Mouse (Mus musculus): ENCODE data around the gene Mcpt1. TPM values are rescaled to one million over a fixed set of nuclear protein-coding genes. Genes with fewer than 3 reads are reported as not detected.
A peak's percentile ranks its signal among the peaks of the same experiment; 100 is the strongest.
"Not testable (repeated sequence)": the region's sequence is repeated elsewhere in the genome, so short reads cannot be mapped to it uniquely, and the experiment has no call there.

Gene Mcpt1
- 0.22 and 0.48 TPM in 2 replicates for polyA plus RNA-seq (2015; fragmentation: Nextera tagmentation; extraction: Ambion mirVana)

GRCm38 (mm10) chr14:56017671-56018070, at the start of gene Mcpt1:
Mcpt1 (plus strand) TSS chr14:56017971.
- WGBS: 74% methylated on average over 3 of the region's 3 CpGs
- not testable (repeated sequence) for H3K4me3 ChIP-seq (replicated peaks; ENCODE audit: low read length); H3K9me3 ChIP-seq (replicated peaks; ENCODE audit: control insufficient read depth, low read length); H3K4me2 ChIP-seq (ENCODE audit: low read depth, low read length); ATAC-seq (ENCODE audit: insufficient read depth, low FRiP score); H3K27me3 ChIP-seq (ENCODE audit: control insufficient read depth, insufficient read depth, low read length); H3K9ac ChIP-seq (ENCODE audit: low read length); H3K4me1 ChIP-seq (ENCODE audit: control insufficient read depth, insufficient read depth, low read length); H3K27ac ChIP-seq (ENCODE audit: low read length); H3K36me3 ChIP-seq (ENCODE audit: control insufficient read depth, insufficient read depth, low read length)

- not testable (repeated sequence) for ATAC-seq (ENCODE audit: insufficient read depth, low FRiP score); H3K9me3 ChIP-seq (replicated peaks; ENCODE audit: control insufficient read depth, low read length); H3K27me3 ChIP-seq (ENCODE audit: control insufficient read depth, insufficient read depth, low read length); H3K36me3 ChIP-seq (ENCODE audit: control insufficient read depth, insufficient read depth, low read length); H3K4me3 ChIP-seq (replicated peaks; ENCODE audit: low read length); H3K4me1 ChIP-seq (ENCODE audit: control insufficient read depth, insufficient read depth, low read length); H3K27ac ChIP-seq (ENCODE audit: low read length); H3K9ac ChIP-seq (ENCODE audit: low read length); H3K4me2 ChIP-seq (ENCODE audit: low read depth, low read length)
- WGBS: 65% methylated on average over 1 of the region's 3 CpGs
Measured at GRCm38 (mm10) chr14:55987464-55987863, 30.3 kb upstream of the Mcpt1 start.

GRCm38 (mm10) chr14:56013147-56013546, 4.6 kb upstream of the Mcpt1 start:
- Histone ChIP-seq H3K27me3 (ENCODE audit: control insufficient read depth, insufficient read depth, low read length) (no peaks in the 10 kb centered on the region), H3K9me3 (replicated peaks; ENCODE audit: control insufficient read depth, low read length) (no peaks in the 10 kb centered on the region), H3K36me3 (ENCODE audit: control insufficient read depth, insufficient read depth, low read length) (no peaks in the 10 kb centered on the region), H3K4me3 (replicated peaks; ENCODE audit: low read length) (no peak overlapping the region), H3K4me1 (ENCODE audit: control insufficient read depth, insufficient read depth, low read length) (no peaks in the 10 kb centered on the region), H3K9ac (ENCODE audit: low read length) (no peak overlapping the region), H3K27ac (ENCODE audit: low read length) (no peak overlapping the region), H3K4me2 (ENCODE audit: low read depth, low read length) (no peak overlapping the region)
- WGBS: 68% methylated on average over 3 of the region's 3 CpGs
- ATAC-seq (ENCODE audit: insufficient read depth, low FRiP score): no peak

GRCm38 (mm10) chr14:56013924-56014323, 3.8 kb upstream of the Mcpt1 start:
- no peak overlapping the region for H3K27ac ChIP-seq (ENCODE audit: low read length)
- no peaks in the 10 kb centered on the region for H3K9me3 ChIP-seq (replicated peaks; ENCODE audit: control insufficient read depth, low read length)
- WGBS: 91% methylated on average over 2 of the region's 2 CpGs
- no peak overlapping the region for H3K4me2 ChIP-seq (ENCODE audit: low read depth, low read length)
- H3K9ac ChIP-seq (ENCODE audit: low read length): no peak overlapping the region
- no peaks in the 10 kb centered on the region for H3K27me3 ChIP-seq (ENCODE audit: control insufficient read depth, insufficient read depth, low read length)
- ATAC-seq (ENCODE audit: insufficient read depth, low FRiP score): no peak
- H3K4me3 ChIP-seq (replicated peaks; ENCODE audit: low read length): no peak overlapping the region
- no peaks in the 10 kb centered on the region for H3K36me3 ChIP-seq (ENCODE audit: control insufficient read depth, insufficient read depth, low read length)
- H3K4me1 ChIP-seq (ENCODE audit: control insufficient read depth, insufficient read depth, low read length): no peaks in the 10 kb centered on the region

GRCm38 (mm10) chr14:56019446-56019845, 1.7 kb downstream of the Mcpt1 start:
- 35% methylated on average over 1 of the region's 1 CpGs for WGBS

GRCm38 (mm10) chr14:56021305-56021704, 3.5 kb downstream of the Mcpt1 start:
- not testable (repeated sequence) for H3K4me1 ChIP-seq (ENCODE audit: control insufficient read depth, insufficient read depth, low read length); H3K9ac ChIP-seq (ENCODE audit: low read length); H3K36me3 ChIP-seq (ENCODE audit: control insufficient read depth, insufficient read depth, low read length); H3K9me3 ChIP-seq (replicated peaks; ENCODE audit: control insufficient read depth, low read length); H3K4me3 ChIP-seq (replicated peaks; ENCODE audit: low read length); H3K4me2 ChIP-seq (ENCODE audit: low read depth, low read length); H3K27me3 ChIP-seq (ENCODE audit: control insufficient read depth, insufficient read depth, low read length); H3K27ac ChIP-seq (ENCODE audit: low read length)
- 49% methylated on average over 3 of the region's 4 CpGs for WGBS
- peak; percentile 40; the same call in 1 of the 2 replicates for ATAC-seq (ENCODE audit: insufficient read depth, low FRiP score)

More at GRCm38 (mm10) chr14:56019446-56019845, 1.7 kb downstream of the Mcpt1 start:
- Histone ChIP-seq H3K4me2 (ENCODE audit: low read depth, low read length) (no peak overlapping the region), H3K9ac (ENCODE audit: low read length) (no peak overlapping the region), H3K4me1 (ENCODE audit: control insufficient read depth, insufficient read depth, low read length) (no peaks in the 10 kb centered on the region), H3K4me3 (replicated peaks; ENCODE audit: low read length) (no peak overlapping the region), H3K36me3 (ENCODE audit: control insufficient read depth, insufficient read depth, low read length) (no peaks in the 10 kb centered on the region), H3K27ac (ENCODE audit: low read length) (no peak overlapping the region), H3K9me3 (replicated peaks; ENCODE audit: control insufficient read depth, low read length) (no peaks in the 10 kb centered on the region), H3K27me3 (ENCODE audit: control insufficient read depth, insufficient read depth, low read length) (no peaks in the 10 kb centered on the region)
- ATAC-seq (ENCODE audit: insufficient read depth, low FRiP score): no peak

- H3K4me3 ChIP-seq (replicated peaks; ENCODE audit: low read length); H3K9me3 ChIP-seq (replicated peaks; ENCODE audit: control insufficient read depth, low read length); H3K4me1 ChIP-seq (ENCODE audit: control insufficient read depth, insufficient read depth, low read length); H3K27ac ChIP-seq (ENCODE audit: low read length); H3K36me3 ChIP-seq (ENCODE audit: control insufficient read depth, insufficient read depth, low read length); ATAC-seq (ENCODE audit: insufficient read depth, low FRiP score); H3K4me2 ChIP-seq (ENCODE audit: low read depth, low read length); H3K9ac ChIP-seq (ENCODE audit: low read length); H3K27me3 ChIP-seq (ENCODE audit: control insufficient read depth, insufficient read depth, low read length): not testable (repeated sequence)
- 61% methylated on average over 3 of the region's 3 CpGs for WGBS
Measured at GRCm38 (mm10) chr14:56030395-56030794, 12.6 kb downstream of the Mcpt1 start, which contains the start of gene Mcpt9. Mcpt9 (minus strand) TSS chr14:56030495.

- Histone ChIP-seq H3K9me3 (replicated peaks; ENCODE audit: control insufficient read depth, low read length) (no peaks in the 10 kb centered on the region), H3K36me3 (ENCODE audit: control insufficient read depth, insufficient read depth, low read length) (no peaks in the 10 kb centered on the region), H3K4me2 (ENCODE audit: low read depth, low read length) (no peak overlapping the region), H3K27me3 (ENCODE audit: control insufficient read depth, insufficient read depth, low read length) (no peaks in the 10 kb centered on the region), H3K4me3 (replicated peaks; ENCODE audit: low read length) (no peak overlapping the region), H3K9ac (ENCODE audit: low read length) (no peak overlapping the region), H3K4me1 (ENCODE audit: control insufficient read depth, insufficient read depth, low read length) (no peaks in the 10 kb centered on the region), H3K27ac (ENCODE audit: low read length) (no peak overlapping the region)
- ATAC-seq (ENCODE audit: insufficient read depth, low FRiP score): peak; percentile 81; the same call in 1 of the 2 replicates
- WGBS: 57% methylated on average over 2 of the region's 2 CpGs
Measured at GRCm38 (mm10) chr14:56034433-56034832, 16.7 kb downstream of the Mcpt1 start.

GRCm38 (mm10) chr14:56041792-56042191, 24.0 kb downstream of the Mcpt1 start, which contains the start of gene Mcpt2:
Mcpt2 (plus strand) TSS chr14:56042041.
- not testable (repeated sequence) for H3K4me3 ChIP-seq (replicated peaks; ENCODE audit: low read length); H3K4me2 ChIP-seq (ENCODE audit: low read depth, low read length); H3K9me3 ChIP-seq (replicated peaks; ENCODE audit: control insufficient read depth, low read length); H3K36me3 ChIP-seq (ENCODE audit: control insufficient read depth, insufficient read depth, low read length); H3K27me3 ChIP-seq (ENCODE audit: control insufficient read depth, insufficient read depth, low read length); H3K27ac ChIP-seq (ENCODE audit: low read length); H3K4me1 ChIP-seq (ENCODE audit: control insufficient read depth, insufficient read depth, low read length); H3K9ac ChIP-seq (ENCODE audit: low read length); ATAC-seq (ENCODE audit: insufficient read depth, low FRiP score)
- WGBS: 59% methylated on average over 1 of the region's 1 CpGs

- Histone ChIP-seq H3K4me3 (replicated peaks; ENCODE audit: low read length) (no peak overlapping the region), H3K4me2 (ENCODE audit: low read depth, low read length) (no peak overlapping the region), H3K9me3 (replicated peaks; ENCODE audit: control insufficient read depth, low read length) (no peaks in the 10 kb centered on the region), H3K9ac (ENCODE audit: low read length) (no peak overlapping the region), H3K27ac (ENCODE audit: low read length) (no peak overlapping the region), H3K27me3 (ENCODE audit: control insufficient read depth, insufficient read depth, low read length) (no peaks in the 10 kb centered on the region), H3K36me3 (ENCODE audit: control insufficient read depth, insufficient read depth, low read length) (no peaks in the 10 kb centered on the region), H3K4me1 (ENCODE audit: control insufficient read depth, insufficient read depth, low read length) (no peaks in the 10 kb centered on the region)
- WGBS: 74% methylated on average over 3 of the region's 3 CpGs
- no peak for ATAC-seq (ENCODE audit: insufficient read depth, low FRiP score)
Measured at GRCm38 (mm10) chr14:56055408-56055807, 37.6 kb downstream of the Mcpt1 start.

Data from stomach, embryonic 16.5 days (tissue).